Mouse (Mus musculus): ENCODE data around the gene Inpp5k.
"Not testable (repeated sequence)": the region's sequence is repeated elsewhere in the genome, so short reads cannot be mapped to it uniquely, and the experiment has no call there.

The Inpp5k gene

DNA sequence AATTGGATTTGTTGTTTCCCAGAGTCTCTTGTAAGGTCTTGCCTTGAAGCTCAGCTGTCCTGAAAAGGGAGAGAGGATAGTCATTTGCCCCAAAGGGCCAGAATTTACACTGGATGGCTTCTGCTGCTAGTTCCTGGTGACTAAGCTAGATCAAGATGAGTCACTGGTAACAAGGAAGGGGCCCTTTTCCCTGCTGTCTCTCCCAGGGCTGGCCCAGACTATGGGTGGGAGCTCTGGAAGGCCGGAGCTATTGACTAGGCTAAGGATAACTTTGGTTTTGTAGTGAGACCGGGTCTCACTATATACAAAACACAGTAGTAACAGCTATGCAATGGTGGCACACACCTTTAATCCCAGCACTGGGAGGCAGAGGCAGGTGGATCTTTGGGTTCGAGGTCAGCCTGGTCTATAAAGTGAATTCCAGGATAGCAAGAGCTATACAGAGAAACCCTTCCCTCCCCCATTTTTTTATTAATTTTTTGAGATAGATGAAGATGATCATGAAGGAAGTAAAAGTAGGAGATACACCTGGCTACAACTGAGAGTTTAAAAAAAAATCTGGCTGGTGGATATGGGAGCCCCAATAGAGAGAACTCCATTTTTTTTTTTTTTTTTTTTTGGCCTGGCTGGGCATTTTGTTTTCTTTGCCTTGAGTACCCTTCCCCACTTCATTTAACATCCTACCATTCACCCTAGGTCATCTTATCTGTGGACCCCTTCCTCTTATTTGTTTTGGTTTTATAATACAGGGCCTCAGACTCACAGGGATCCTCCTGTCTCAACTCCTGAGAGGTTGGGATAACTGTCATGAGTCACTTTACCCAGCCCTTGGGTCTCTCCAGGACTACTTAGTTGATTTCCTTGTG, 47.3 kb downstream of the Inpp5k start:
- in situ Hi-C loops (cut with MboI, MseI) = no loop called here

GRCm38 (mm10) chr11:75678747-75679438, 48.1 kb downstream of the Inpp5k start, which contains the start of gene Crk:
Gene Crk (plus strand): TSS chr11:75679259.
- in situ Hi-C loops (cut with MboI, MseI) = no loop called here

DNA sequence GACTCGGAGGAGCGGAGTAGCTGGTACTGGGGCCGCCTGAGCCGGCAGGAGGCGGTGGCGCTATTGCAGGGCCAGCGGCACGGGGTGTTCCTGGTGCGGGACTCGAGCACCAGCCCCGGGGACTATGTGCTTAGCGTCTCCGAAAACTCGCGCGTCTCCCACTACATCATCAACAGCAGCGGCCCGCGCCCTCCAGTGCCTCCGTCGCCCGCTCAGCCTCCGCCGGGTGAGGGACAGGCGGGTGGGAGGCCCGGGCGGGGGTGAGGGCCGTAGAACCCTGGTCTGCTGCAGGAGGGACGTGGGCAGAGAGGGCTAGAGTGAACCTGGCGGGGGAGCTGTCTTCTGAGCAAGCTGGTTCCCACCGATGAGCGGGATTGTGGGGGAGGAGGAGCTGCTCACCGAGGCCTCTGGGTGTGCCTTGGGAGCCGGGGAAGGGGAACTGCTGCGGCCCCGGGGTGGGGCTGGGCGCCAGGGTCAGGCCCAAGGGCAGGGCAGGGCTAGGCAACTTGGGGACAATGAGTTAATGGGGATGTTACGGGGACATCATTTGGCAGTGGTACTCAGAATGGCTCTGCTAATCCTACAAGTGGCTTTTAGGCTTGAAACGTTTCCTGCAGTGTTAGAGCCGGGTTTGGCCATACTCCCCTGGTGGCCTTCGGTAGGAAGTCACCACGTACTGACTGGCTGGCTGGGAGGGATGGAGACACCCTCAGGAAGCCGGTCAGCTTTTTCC, 48.8 kb downstream of the Inpp5k start:
- in situ Hi-C loops (cut with MboI, MseI) = no loop called here

- in situ Hi-C loops (cut with MboI, MseI) = no loop called here
Measured at GRCm38 (mm10) chr11:75684462-75684861, 53.7 kb downstream of the Inpp5k start.

DNA sequence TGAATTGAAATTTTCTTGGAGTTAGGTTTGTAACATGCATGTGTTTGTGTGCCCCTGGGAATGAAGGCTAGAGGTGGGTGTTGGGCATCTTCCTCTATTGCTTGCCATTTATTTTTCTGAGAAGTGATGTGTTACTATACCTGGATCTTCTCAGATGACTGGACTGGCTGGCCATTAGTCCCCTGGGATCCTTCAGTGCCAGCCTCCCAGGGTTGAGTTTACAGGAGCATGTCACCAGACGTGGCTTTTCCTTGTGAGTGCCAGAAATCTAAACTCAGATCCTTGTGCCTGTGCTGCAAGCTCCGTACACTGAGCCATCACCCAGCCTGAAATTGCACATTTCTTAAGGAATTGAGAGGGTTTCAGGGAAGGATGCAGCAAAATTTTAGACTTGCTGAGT, 54.2 kb downstream of the Inpp5k start:
- in situ Hi-C loops (cut with MboI, MseI) = no loop called here

DNA sequence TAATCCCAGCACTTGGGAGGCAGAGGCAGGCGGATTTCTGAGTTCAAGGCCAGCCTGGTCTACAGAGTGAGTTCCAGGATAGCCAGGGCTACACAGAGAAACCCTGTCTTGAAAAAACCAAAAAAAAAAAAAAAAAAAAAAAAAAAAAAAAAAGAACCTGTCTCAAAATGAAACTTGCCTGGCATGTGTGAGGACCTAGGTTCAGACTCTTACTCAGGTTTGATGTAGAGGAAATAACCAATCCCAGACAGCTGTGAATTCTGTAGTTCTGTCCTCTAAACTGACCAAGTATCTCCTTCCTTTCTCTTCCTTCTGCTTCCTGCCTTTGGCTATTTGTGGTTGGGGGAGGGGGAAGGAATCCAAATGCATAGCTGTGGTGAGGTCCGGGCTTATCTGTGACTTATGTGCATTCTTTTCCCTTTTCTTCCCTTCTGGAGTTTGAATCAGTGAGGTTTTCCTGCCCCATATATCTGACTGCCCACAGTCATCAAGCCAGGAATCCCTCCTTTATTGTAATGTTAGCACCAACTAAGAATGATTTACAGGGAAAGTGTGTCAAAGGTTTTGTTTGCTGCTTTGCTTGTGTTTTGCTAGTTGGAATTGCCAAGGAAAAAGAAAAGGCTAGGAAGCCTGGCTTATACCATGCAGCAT, 56.7 kb downstream of the Inpp5k start:
- in situ Hi-C loops (cut with MboI, MseI) = no loop called here

DNA sequence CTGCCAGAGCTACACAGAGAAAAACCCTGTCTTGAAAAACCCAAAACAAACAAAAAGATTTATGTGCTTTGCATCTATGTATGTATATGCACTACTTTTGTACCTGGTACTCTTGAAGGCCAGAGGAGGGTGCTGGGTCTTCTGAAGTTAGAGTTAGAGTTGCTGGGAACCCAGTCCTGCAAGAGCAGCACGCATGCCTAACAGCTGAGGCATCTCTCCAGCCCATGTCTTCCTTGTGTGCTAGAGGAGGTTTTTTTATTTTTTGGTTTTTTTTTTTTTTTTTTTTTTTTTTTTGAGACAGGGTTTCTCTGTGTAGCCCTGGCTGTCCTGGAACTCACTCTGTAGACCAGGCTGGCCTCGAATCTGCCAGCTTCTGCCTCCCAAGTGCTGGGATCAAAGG, 57.3 kb downstream of the Inpp5k start:
- in situ Hi-C loops (cut with MboI, MseI) = no loop called here

- in situ Hi-C loops (cut with MboI, MseI) = no loop called here
Measured at GRCm38 (mm10) chr11:75689977-75690376, 59.2 kb downstream of the Inpp5k start.

- in situ Hi-C loops (cut with MboI, MseI) = no loop called here
Measured at GRCm38 (mm10) chr11:75691047-75691446, 60.3 kb downstream of the Inpp5k start.

- in situ Hi-C loops (cut with MboI, MseI) = no loop called here
Measured at GRCm38 (mm10) chr11:75693570-75693969, 62.8 kb downstream of the Inpp5k start.

DNA sequence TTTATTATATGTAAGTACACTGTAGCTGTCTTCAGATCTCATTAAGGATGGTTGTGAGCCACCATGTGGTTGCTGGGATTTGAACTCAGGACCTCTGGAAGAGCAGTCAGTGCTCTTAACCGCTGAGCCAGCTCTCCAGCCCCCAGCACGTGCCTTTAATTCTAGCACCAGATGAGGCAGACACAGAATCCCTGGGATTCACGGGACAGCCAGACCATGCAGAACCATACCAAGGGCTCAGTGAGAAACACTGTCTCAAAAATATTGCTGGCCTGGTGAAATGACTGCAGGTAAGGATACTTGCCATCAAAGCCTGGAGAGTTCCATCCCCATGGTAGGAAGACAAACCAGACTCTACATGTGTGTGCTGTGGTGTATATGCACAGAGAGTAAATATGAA, 66.7 kb downstream of the Inpp5k start:
- in situ Hi-C loops (cut with MboI, MseI) = not testable (repeated sequence)

All from T-helper 17 cell (primary cell).